Mouse (Mus musculus) CH12.LX (cell line): ENCODE results near the gene Prrc2b.

Source experiments
- CTCF ChIP-seq, 2 experiments: IDR thresholded peaks in 1 of 2; conservative IDR thresholded peaks in 1 of 2; 2 replicates each; pipeline ENCODE4 v1.5.1; 2011 to 2012; ENCODE audit warnings: low read depth in 2 of 2, low read length in 2 of 2, improper control_type of control experiment in 1 of 2, inconsistent platforms in 1 of 2, mild to moderate bottlenecking in 1 of 2, moderate library complexity in 1 of 2
- UBTF ChIP-seq: IDR thresholded peaks from 2 replicates; pipeline ENCODE4 v1.6.1; 2012; ENCODE audit warnings: low read depth, mild to moderate bottlenecking, inconsistent platforms, low read length, improper control_type of control experiment, moderate library complexity

GRCm38 (mm10) chr2:32169292-32169691 lies 18.4 kb downstream of the Prrc2b start:
- TF ChIP-seq CTCF (conservative IDR thresholded peaks at IDR 0.05 in 1 of 2, IDR thresholded peaks at IDR 0.05 in 1 of 2; ENCODE audit: low read depth in 2 of 2, low read length in 2 of 2) (no peak), UBTF (no peak)
